Comparison of ENCODE assay signal across 10 mouse cellular contexts in the genomic region with DNA sequence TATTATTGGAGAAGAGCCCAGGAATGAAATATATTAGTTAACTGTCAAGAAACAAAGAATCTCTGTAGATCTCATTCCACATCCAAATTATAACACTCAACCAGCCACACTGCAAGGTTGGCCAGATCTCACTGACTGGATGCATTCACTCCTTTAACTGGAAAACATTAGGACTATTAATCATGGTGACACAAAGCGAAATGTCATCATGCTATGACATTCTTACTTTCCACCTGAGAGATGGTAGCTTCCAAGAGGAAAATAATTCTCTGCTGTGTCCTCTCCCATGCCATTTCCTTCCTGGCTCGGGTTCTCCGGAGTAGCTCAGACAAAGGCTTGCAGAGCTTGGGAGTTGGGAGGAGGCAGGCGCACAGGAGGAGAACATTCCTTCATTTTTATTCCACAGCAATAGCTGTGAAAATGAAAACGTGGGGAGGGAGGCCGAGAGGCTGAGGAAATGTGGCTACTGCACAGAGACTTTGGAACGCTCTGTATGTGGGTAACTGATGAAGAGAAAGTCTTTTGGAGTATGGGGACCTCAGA. TPM values are rescaled to one million over a fixed set of nuclear protein-coding genes. Genes with fewer than 3 reads are reported as not detected.
DNase-seq lines count a peak whose midpoint lies in the region; ATAC-seq and TF ChIP-seq lines count a peak whose summit lies in the region.
"Had no signal": no experiment of that assay in that cellular context is flagged by ENCODE, and none has a peak within 500 bp of the region (broad histone marks: within the 10 kb centered on the region; RNA-seq: fewer than 3 reads in every experiment).

No protein-coding gene starts in this region.

- WGBS in heart, embryonic 15.5 days, result 57% methylated on average over 7 of the region's 7 CpGs
- WGBS in heart, embryonic 11.5 days (ENCODE audit: insufficient replicate concordance), result 52% methylated on average over 7 of the region's 7 CpGs
- WGBS in midbrain, embryonic 13.5 days, result 39% methylated on average over 7 of the region's 7 CpGs
- 58% methylated on average over 7 of the region's 7 CpGs for WGBS in midbrain, embryonic 11.5 days
- 36% methylated on average over 7 of the region's 7 CpGs for WGBS in forebrain, embryonic 16.5 days
- 33% methylated on average over 7 of the region's 7 CpGs for WGBS in midbrain, postnatal 0 days

- no peaks in the 10 kb centered on the region for H3K27me3 ChIP-seq in heart, embryonic 15.5 days
- H3K27me3 ChIP-seq in heart, embryonic 11.5 days (ENCODE audit: control insufficient read depth, insufficient read depth, low read length), result no peaks in the 10 kb centered on the region
- no peaks in the 10 kb centered on the region for H3K27me3 ChIP-seq in midbrain, embryonic 13.5 days
- H3K27me3 ChIP-seq in midbrain, embryonic 11.5 days (ENCODE audit: control insufficient read depth, insufficient read depth, low read length), result no peaks in the 10 kb centered on the region
- no peaks in the 10 kb centered on the region for H3K27me3 ChIP-seq in forebrain, embryonic 16.5 days (replicated peaks; ENCODE audit: control insufficient read depth, insufficient read depth, low read length)
- H3K27me3 ChIP-seq in midbrain, postnatal 0 days (ENCODE audit: insufficient read depth, low read length), result no peaks in the 10 kb centered on the region
- H3K27me3 ChIP-seq: CH12.LX had no signal

- DNase-seq in midbrain, embryonic 11.5 days (ENCODE audit: low spot score, missing footprints), result no peak
- DNase-seq in midbrain, postnatal 0 days (ENCODE audit: low spot score), result no peak
- no peak for DNase-seq in spleen, adult 18-20 months
- DNase-seq in urinary bladder, postnatal 4 days (ENCODE audit: low spot score in 2 of 2), result no peak
- DNase-seq: cerebellum, adult 11-12 months had no signal

- H3K4me2 ChIP-seq in heart, embryonic 15.5 days, result no peak overlapping the region
- H3K4me2 ChIP-seq in heart, embryonic 11.5 days, result no peak overlapping the region; the same call in 1 of the 2 replicates
- H3K4me2 ChIP-seq in midbrain, embryonic 13.5 days (replicated peaks), result 0 out of 2 replicates have a peak overlapping the region, but pooled peaks have one; percentile 9
- H3K4me2 ChIP-seq in midbrain, embryonic 11.5 days, result no peak overlapping the region
- no peak overlapping the region for H3K4me2 ChIP-seq in forebrain, embryonic 16.5 days (ENCODE audit: low read length)
- H3K4me2 ChIP-seq in midbrain, postnatal 0 days (ENCODE audit: low read depth, low read length, poor library complexity, severe bottlenecking), result peak overlapping the region; percentile 12; the same call in 1 of the 2 replicates

- no peak for TF ChIP-seq CTCF in midbrain, postnatal 0 days (IDR thresholded peaks at IDR 0.05)

- peaks cover 19% of the 10 kb centered on the region for H3K4me1 ChIP-seq in heart, embryonic 15.5 days (replicated peaks)
- peaks cover 14% of the 10 kb centered on the region for H3K4me1 ChIP-seq in heart, embryonic 11.5 days (ENCODE audit: control insufficient read depth, insufficient read depth, low read length)
- peaks cover 41% of the 10 kb centered on the region for H3K4me1 ChIP-seq in midbrain, embryonic 13.5 days (replicated peaks)
- H3K4me1 ChIP-seq in midbrain, embryonic 11.5 days (ENCODE audit: control insufficient read depth, insufficient read depth, low read length), result peaks cover 2% of the 10 kb centered on the region; the same call in 1 of the 2 replicates
- peaks cover 7% of the 10 kb centered on the region for H3K4me1 ChIP-seq in forebrain, embryonic 16.5 days (replicated peaks; ENCODE audit: control insufficient read depth, insufficient read depth, low read length)
- peaks cover 17% of the 10 kb centered on the region; the same call in 1 of the 2 replicates for H3K4me1 ChIP-seq in midbrain, postnatal 0 days (ENCODE audit: insufficient read depth, low read length)

- H3K36me3 ChIP-seq in heart, embryonic 15.5 days, result no peaks in the 10 kb centered on the region
- H3K36me3 ChIP-seq in heart, embryonic 11.5 days (ENCODE audit: control insufficient read depth, insufficient read depth, low read length), result no peaks in the 10 kb centered on the region
- H3K36me3 ChIP-seq in midbrain, embryonic 13.5 days, result no peaks in the 10 kb centered on the region
- H3K36me3 ChIP-seq in midbrain, embryonic 11.5 days (ENCODE audit: control insufficient read depth, insufficient read depth, low read length), result no peaks in the 10 kb centered on the region
- no peaks in the 10 kb centered on the region for H3K36me3 ChIP-seq in forebrain, embryonic 16.5 days (ENCODE audit: control insufficient read depth, insufficient read depth)
- no peaks in the 10 kb centered on the region for H3K36me3 ChIP-seq in midbrain, postnatal 0 days (ENCODE audit: insufficient read depth, low read length)

- H3K9ac ChIP-seq in heart, embryonic 15.5 days, result no peak overlapping the region
- H3K9ac ChIP-seq in heart, embryonic 11.5 days (ENCODE audit: low read depth, low read length), result no peak overlapping the region
- H3K9ac ChIP-seq in midbrain, embryonic 13.5 days (replicated peaks), result 0 out of 2 replicates have a peak overlapping the region, but pooled peaks have one; percentile 7
- no peak overlapping the region for H3K9ac ChIP-seq in midbrain, embryonic 11.5 days (ENCODE audit: low read length)
- no peak overlapping the region for H3K9ac ChIP-seq in forebrain, embryonic 16.5 days (replicated peaks; ENCODE audit: low read depth, low read length)
- no peak overlapping the region for H3K9ac ChIP-seq in midbrain, postnatal 0 days (replicated peaks; ENCODE audit: low read length, poor library complexity, severe bottlenecking)

- no peak overlapping the region for H3K4me3 ChIP-seq in heart, embryonic 15.5 days
- H3K4me3 ChIP-seq in heart, embryonic 11.5 days (ENCODE audit: low read depth, low read length), result no peak overlapping the region
- no peak overlapping the region for H3K4me3 ChIP-seq in midbrain, embryonic 13.5 days (replicated peaks)
- no peak overlapping the region for H3K4me3 ChIP-seq in midbrain, embryonic 11.5 days (ENCODE audit: low read depth, low read length)
- H3K4me3 ChIP-seq in forebrain, embryonic 16.5 days (replicated peaks; ENCODE audit: low read length), result no peak overlapping the region
- H3K4me3 ChIP-seq in midbrain, postnatal 0 days (ENCODE audit: low read depth, low read length), result no peak overlapping the region

- peak overlapping the region; percentile 58; the same call in 1 of the 2 replicates for H3K27ac ChIP-seq in heart, embryonic 15.5 days
- H3K27ac ChIP-seq in heart, embryonic 11.5 days (ENCODE audit: low read depth, low read length), result no peak overlapping the region; the same call in 1 of the 2 replicates
- 0 out of 2 replicates have a peak overlapping the region, but pooled peaks have one; percentile 7 for H3K27ac ChIP-seq in midbrain, embryonic 13.5 days
- H3K27ac ChIP-seq in midbrain, embryonic 11.5 days (ENCODE audit: low read depth, low read length), result no peak overlapping the region
- peak overlapping the region; percentile 18; the same call in 1 of the 2 replicates for H3K27ac ChIP-seq in forebrain, embryonic 16.5 days (ENCODE audit: low read length)
- peak overlapping the region; percentile 38 for H3K27ac ChIP-seq in midbrain, postnatal 0 days (ENCODE audit: low read depth, low read length)

- H3K9me3 ChIP-seq in heart, embryonic 15.5 days (replicated peaks), result no peaks in the 10 kb centered on the region
- H3K9me3 ChIP-seq in heart, embryonic 11.5 days (replicated peaks; ENCODE audit: control insufficient read depth, low read length), result no peaks in the 10 kb centered on the region
- H3K9me3 ChIP-seq in midbrain, embryonic 13.5 days, result no peaks in the 10 kb centered on the region
- no peaks in the 10 kb centered on the region for H3K9me3 ChIP-seq in midbrain, embryonic 11.5 days (ENCODE audit: control insufficient read depth, low read length)
- H3K9me3 ChIP-seq in forebrain, embryonic 16.5 days (ENCODE audit: control insufficient read depth, low read length), result no peaks in the 10 kb centered on the region
- no peaks in the 10 kb centered on the region for H3K9me3 ChIP-seq in midbrain, postnatal 0 days (ENCODE audit: low read length)

- ATAC-seq in heart, embryonic 15.5 days (replicated peaks; ENCODE audit: insufficient number of reproducible peaks, insufficient read depth, low FRiP score, low read depth), result no peak
- no peak for ATAC-seq in heart, embryonic 11.5 days (replicated peaks; ENCODE audit: insufficient number of reproducible peaks, low FRiP score, low TSS enrichment)
- ATAC-seq in midbrain, embryonic 13.5 days, result no peak
- ATAC-seq in midbrain, embryonic 11.5 days (ENCODE audit: low FRiP score), result no peak
- ATAC-seq in forebrain, embryonic 16.5 days, result peak; percentile 34
- no peak for ATAC-seq in midbrain, postnatal 0 days (ENCODE audit: low FRiP score)

RNA-seq across cellular contexts. Expression of a gene that starts 17.0 kb away (rescaled TPM):
- 7.2 and 8.7 TPM in 2 replicates for polyA plus RNA-seq in heart, embryonic 15.5 days (2015; fragmentation: Nextera tagmentation; extraction: Ambion mirVana)
- polyA plus RNA-seq in heart, embryonic 11.5 days (2014; fragmentation: Nextera tagmentation; extraction: Ambion mirVana), result 6.1 and 8.1 TPM in 2 replicates
- polyA plus RNA-seq in midbrain, embryonic 13.5 days (2015; fragmentation: Nextera tagmentation; extraction: Ambion mirVana), result 38.2 and 38.4 TPM in 2 replicates
- 10.2 and 12.6 TPM in 2 replicates for polyA plus RNA-seq in midbrain, embryonic 11.5 days (2014; fragmentation: Nextera tagmentation; extraction: Ambion mirVana)
- 24.4 and 41.6 TPM in 2 replicates for polyA plus RNA-seq in forebrain, embryonic 16.5 days (2015; fragmentation: Nextera tagmentation; extraction: Ambion mirVana)
- total RNA-seq in midbrain, postnatal 0 days (2014; rRNA removed), result 28.6 and 38.7 TPM in 2 replicates
- polyA plus RNA-seq in midbrain, postnatal 0 days (2015; fragmentation: Nextera tagmentation; extraction: Ambion mirVana), result 12.3 and 15.5 TPM in 2 replicates

RNA-seq across cellular contexts. Expression of a gene that starts 17.1 kb away (rescaled TPM):
- polyA plus RNA-seq in heart, embryonic 15.5 days (2015; fragmentation: Nextera tagmentation; extraction: Ambion mirVana), result 25.8 and 28.1 TPM in 2 replicates
- 32.4 and 35.8 TPM in 2 replicates for polyA plus RNA-seq in heart, embryonic 11.5 days (2014; fragmentation: Nextera tagmentation; extraction: Ambion mirVana)
- polyA plus RNA-seq in midbrain, embryonic 13.5 days (2015; fragmentation: Nextera tagmentation; extraction: Ambion mirVana), result 26.9 and 28.9 TPM in 2 replicates
- polyA plus RNA-seq in midbrain, embryonic 11.5 days (2014; fragmentation: Nextera tagmentation; extraction: Ambion mirVana), result 40.0 and 43.7 TPM in 2 replicates
- polyA plus RNA-seq in forebrain, embryonic 16.5 days (2015; fragmentation: Nextera tagmentation; extraction: Ambion mirVana), result 30.5 and 33.4 TPM in 2 replicates
- 22.9 and 26.3 TPM in 2 replicates for total RNA-seq in midbrain, postnatal 0 days (2014; rRNA removed)
- polyA plus RNA-seq in midbrain, postnatal 0 days (2015; fragmentation: Nextera tagmentation; extraction: Ambion mirVana), result 29.9 and 31.4 TPM in 2 replicates

Comparison
In these comparisons a context has a peak if more than half of its experiments do, and no peak if none do; other contexts are left out.
1. H3K27ac ChIP-seq: peak in heart, embryonic 15.5 days (single experiment), midbrain, embryonic 13.5 days (single experiment), forebrain, embryonic 16.5 days (single experiment) and midbrain, postnatal 0 days (single experiment); none in heart, embryonic 11.5 days (single experiment) and midbrain, embryonic 11.5 days (single experiment).
2. H3K4me2 ChIP-seq: peak in midbrain, embryonic 13.5 days (single experiment) and midbrain, postnatal 0 days (single experiment); none in heart, embryonic 15.5 days (single experiment), heart, embryonic 11.5 days (single experiment), midbrain, embryonic 11.5 days (single experiment) and forebrain, embryonic 16.5 days (single experiment).